Mouse (Mus musculus) CD4-positive helper T cell, adult 2 months (primary cell): ENCODE results near the gene Rpgrip1l.

Experiments used
- DNase-seq: peaks from one replicate; pipeline ENCODE4 v3.0.0-alpha.2; 2012; ENCODE audit warnings: low read depth, missing footprints, low spot score

Gene Rpgrip1l

GRCm38 (mm10) chr8:91207676-91208075 is 105.4 kb downstream of the Rpgrip1l start:
- no peak for DNase-seq

- DNase-seq = no peak
Observed at GRCm38 (mm10) chr8:91205897-91206296, 107.2 kb downstream of the Rpgrip1l start.

- DNase-seq = no peak
Observed at GRCm38 (mm10) chr8:91201184-91201583, 111.9 kb downstream of the Rpgrip1l start.

GRCm38 (mm10) chr8:91199876-91200275 is 113.2 kb downstream of the Rpgrip1l start, which contains the start of gene Aktip:
TSS of gene Aktip (minus strand) at chr8:91199976.
- DNase-seq = no peak

GRCm38 (mm10) chr8:91198036-91198435 is 115.0 kb downstream of the Rpgrip1l start:
- no peak for DNase-seq

- no peak for DNase-seq
Observed at GRCm38 (mm10) chr8:91197233-91197632, 115.8 kb downstream of the Rpgrip1l start.

GRCm38 (mm10) chr8:91196661-91197060 is 116.4 kb downstream of the Rpgrip1l start:
- DNase-seq = no peak

GRCm38 (mm10) chr8:91194081-91194480 is 119.0 kb downstream of the Rpgrip1l start:
- DNase-seq = no peak

GRCm38 (mm10) chr8:91192941-91193340 is 120.1 kb downstream of the Rpgrip1l start:
- DNase-seq = no peak

- peak; percentile 38 for DNase-seq
Observed at GRCm38 (mm10) chr8:91190816-91191340, 122.2 kb downstream of the Rpgrip1l start.

GRCm38 (mm10) chr8:91188152-91188551 is 124.9 kb downstream of the Rpgrip1l start:
- no peak for DNase-seq

GRCm38 (mm10) chr8:91186372-91186771 is 126.7 kb downstream of the Rpgrip1l start:
- no peak for DNase-seq

GRCm38 (mm10) chr8:91177708-91178107 is 135.4 kb downstream of the Rpgrip1l start:
- DNase-seq = no peak

GRCm38 (mm10) chr8:91176176-91176575 is 136.9 kb downstream of the Rpgrip1l start:
- DNase-seq = no peak

GRCm38 (mm10) chr8:91171605-91172004 is 141.5 kb downstream of the Rpgrip1l start:
- DNase-seq = no peak

- DNase-seq = no peak
Observed at GRCm38 (mm10) chr8:91170914-91171313, 142.1 kb downstream of the Rpgrip1l start.

GRCm38 (mm10) chr8:91170152-91170551 is 142.9 kb downstream of the Rpgrip1l start:
- no peak for DNase-seq
